Mouse (Mus musculus): ENCODE measurements around the gene Haus4. TPM values are rescaled to one million over a fixed set of nuclear protein-coding genes. Genes with fewer than 3 reads are reported as not detected.

Gene Haus4
- polyA plus RNA-seq, 1 experiment from 2014 or later = 58.2 TPM

GRCm38 (mm10) chr14:54575631-54576030, 21.2 kb upstream of the Haus4 start:
- ATAC-seq (replicated peaks; ENCODE audit: low FRiP score, low TSS enrichment, low read depth) (peak; percentile 30; the same call in 1 of the 2 replicates), DNase-seq (ENCODE audit: low spot score) (peak; percentile 85)
- Histone ChIP-seq H3K9me3 (ENCODE audit: control insufficient read depth, low read length) (no peaks in the 10 kb centered on the region), H3K27me3 (replicated peaks; ENCODE audit: control insufficient read depth, insufficient read depth, low read length) (no peaks in the 10 kb centered on the region), H3K36me3 (ENCODE audit: control insufficient read depth, insufficient read depth, low read length) (peaks cover 18% of the 10 kb centered on the region), H3K4me3 (ENCODE audit: low read depth, low read length) (peak overlapping the region; percentile 95), H3K9ac (ENCODE audit: low read length) (peak overlapping the region; percentile 86), H3K4me1 (replicated peaks; ENCODE audit: control insufficient read depth, insufficient read depth, low read length) (peaks cover 38% of the 10 kb centered on the region), H3K4me2 (ENCODE audit: low read length) (peak overlapping the region; percentile 93), H3K27ac (ENCODE audit: low read depth) (peak overlapping the region; percentile 93; the same call in 1 of the 2 replicates)
- WGBS = under 1% methylated on average over 39 of the region's 39 CpGs

- Histone ChIP-seq H3K9me3 (ENCODE audit: control insufficient read depth, low read length) (no peaks in the 10 kb centered on the region), H3K36me3 (ENCODE audit: control insufficient read depth, insufficient read depth, low read length) (peaks cover 23% of the 10 kb centered on the region), H3K4me1 (replicated peaks; ENCODE audit: control insufficient read depth, insufficient read depth, low read length) (peaks cover 38% of the 10 kb centered on the region), H3K9ac (ENCODE audit: low read length) (peak overlapping the region; percentile 86), H3K27me3 (replicated peaks; ENCODE audit: control insufficient read depth, insufficient read depth, low read length) (no peaks in the 10 kb centered on the region), H3K4me3 (ENCODE audit: low read depth, low read length) (peak overlapping the region; percentile 95), H3K4me2 (ENCODE audit: low read length) (peak overlapping the region; percentile 93), H3K27ac (ENCODE audit: low read depth) (peak overlapping the region; percentile 14; the same call in 1 of the 2 replicates)
- DNase-seq (ENCODE audit: low spot score) (peak; percentile 57), ATAC-seq (replicated peaks; ENCODE audit: low FRiP score, low TSS enrichment, low read depth) (no peak)
- WGBS = 6% methylated on average over 8 of the region's 8 CpGs
Observed at GRCm38 (mm10) chr14:54575031-54575430, 20.6 kb upstream of the Haus4 start.

- H3K36me3 ChIP-seq (ENCODE audit: control insufficient read depth, insufficient read depth, low read length) = peaks cover 31% of the 10 kb centered on the region
Observed at GRCm38 (mm10) chr14:54574253-54574652, 19.8 kb upstream of the Haus4 start.

DNA sequence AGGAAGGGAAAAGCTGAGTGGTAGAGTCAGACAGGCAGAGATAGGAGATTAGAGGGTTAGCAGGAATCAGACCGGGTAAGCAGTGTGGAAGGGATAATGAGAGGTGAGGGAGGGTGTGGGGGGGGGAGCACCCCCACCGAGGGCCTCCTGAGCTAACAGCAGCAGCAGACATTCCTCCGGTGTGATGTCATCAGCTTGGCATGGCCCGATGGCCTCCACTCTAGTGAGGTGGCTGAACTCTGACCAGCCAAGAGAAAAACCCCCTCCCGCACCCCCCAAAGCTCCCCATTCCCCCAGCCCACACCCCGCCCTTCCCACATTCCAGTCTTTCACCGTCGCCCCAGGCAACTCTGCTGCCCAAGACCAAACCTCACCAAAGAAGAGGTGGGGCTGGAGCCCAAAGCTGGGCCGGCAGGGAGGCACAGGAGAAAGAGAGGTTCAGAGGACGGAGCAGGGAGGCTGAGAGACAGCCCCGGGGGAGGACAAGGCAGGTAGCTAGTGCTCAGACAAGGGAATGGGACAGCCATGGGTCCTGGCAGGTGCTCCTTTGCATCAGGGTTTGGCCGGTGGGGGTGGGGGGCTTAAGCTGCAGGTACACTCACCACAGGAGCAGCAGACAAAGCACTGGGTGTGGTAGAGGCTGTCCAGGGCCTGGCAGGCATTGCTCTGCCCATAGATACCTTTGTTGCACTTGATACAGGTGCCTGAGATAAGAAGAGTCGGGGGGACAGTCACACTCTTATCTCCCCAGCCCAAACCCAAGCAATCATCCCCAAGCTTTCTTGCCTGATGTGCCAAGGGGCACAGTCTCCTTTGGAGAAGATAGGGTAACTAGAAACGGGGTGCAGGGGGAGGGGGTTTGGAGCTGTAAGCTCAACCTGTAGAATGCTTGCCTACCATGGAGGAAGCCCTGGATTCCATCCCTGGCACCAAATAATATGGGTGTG, 18.6 kb upstream of the Haus4 start:
- Histone ChIP-seq H3K9ac (ENCODE audit: low read length) (peak overlapping the region; percentile 20; the same call in 1 of the 2 replicates), H3K4me2 (ENCODE audit: low read length) (peak overlapping the region; percentile 93), H3K36me3 (ENCODE audit: control insufficient read depth, insufficient read depth, low read length) (peaks cover 43% of the 10 kb centered on the region), H3K27me3 (replicated peaks; ENCODE audit: control insufficient read depth, insufficient read depth, low read length) (no peaks in the 10 kb centered on the region), H3K4me3 (ENCODE audit: low read depth, low read length) (peak overlapping the region; percentile 95; the same call in 1 of the 2 replicates), H3K4me1 (replicated peaks; ENCODE audit: control insufficient read depth, insufficient read depth, low read length) (peaks cover 33% of the 10 kb centered on the region), H3K27ac (ENCODE audit: low read depth) (peak overlapping the region; percentile 70), H3K9me3 (ENCODE audit: control insufficient read depth, low read length) (no peaks in the 10 kb centered on the region)
- WGBS = 12% methylated on average over 13 of the region's 14 CpGs
- DNase-seq (ENCODE audit: low spot score) (peak; percentile 74), ATAC-seq (replicated peaks; ENCODE audit: low FRiP score, low TSS enrichment, low read depth) (peak; percentile 51)

More at GRCm38 (mm10) chr14:54574253-54574652, 19.8 kb upstream of the Haus4 start:
- Histone ChIP-seq H3K4me2 (ENCODE audit: low read length) (peak overlapping the region; percentile 93), H3K4me1 (replicated peaks; ENCODE audit: control insufficient read depth, insufficient read depth, low read length) (peaks cover 39% of the 10 kb centered on the region), H3K9ac (ENCODE audit: low read length) (peak overlapping the region; percentile 29), H3K9me3 (ENCODE audit: control insufficient read depth, low read length) (no peaks in the 10 kb centered on the region), H3K4me3 (ENCODE audit: low read depth, low read length) (peak overlapping the region; percentile 95), H3K27me3 (replicated peaks; ENCODE audit: control insufficient read depth, insufficient read depth, low read length) (no peaks in the 10 kb centered on the region), H3K27ac (ENCODE audit: low read depth) (no peak overlapping the region)
- ATAC-seq (replicated peaks; ENCODE audit: low FRiP score, low TSS enrichment, low read depth) = no peak
- WGBS = 12% methylated on average over 4 of the region's 4 CpGs
- DNase-seq (ENCODE audit: low spot score) = peak; percentile 65

DNA sequence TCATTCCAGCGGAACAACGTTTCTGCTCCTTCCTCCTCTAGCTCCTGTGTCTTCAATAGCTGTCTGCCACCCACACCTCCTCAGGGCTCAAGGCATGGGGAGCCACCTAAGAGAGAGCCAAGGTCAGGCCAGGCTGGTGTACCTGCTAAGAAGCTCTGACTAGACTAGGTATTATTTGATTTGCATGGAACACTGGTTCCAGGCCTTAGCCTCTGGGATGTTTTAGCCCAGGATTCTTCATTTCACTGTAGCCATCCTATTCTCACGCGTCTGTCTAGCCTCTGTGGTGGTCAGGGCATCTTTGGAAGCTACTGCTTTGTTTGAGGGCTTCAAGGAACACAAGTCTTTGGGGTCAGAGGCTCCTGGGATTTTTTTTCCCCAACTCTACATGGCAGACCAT, 17.7 kb upstream of the Haus4 start:
- ATAC-seq (replicated peaks; ENCODE audit: low FRiP score, low TSS enrichment, low read depth) (no peak), DNase-seq (ENCODE audit: low spot score) (no peak)
- Histone ChIP-seq H3K9me3 (ENCODE audit: control insufficient read depth, low read length) (no peaks in the 10 kb centered on the region), H3K4me3 (ENCODE audit: low read depth, low read length) (no peak overlapping the region), H3K27ac (ENCODE audit: low read depth) (peak overlapping the region; percentile 24; the same call in 1 of the 2 replicates), H3K27me3 (replicated peaks; ENCODE audit: control insufficient read depth, insufficient read depth, low read length) (no peaks in the 10 kb centered on the region), H3K9ac (ENCODE audit: low read length) (no peak overlapping the region), H3K36me3 (ENCODE audit: control insufficient read depth, insufficient read depth, low read length) (peaks cover 52% of the 10 kb centered on the region), H3K4me2 (ENCODE audit: low read length) (0 out of 2 replicates have a peak overlapping the region, but pooled peaks have one; percentile 93), H3K4me1 (replicated peaks; ENCODE audit: control insufficient read depth, insufficient read depth, low read length) (peaks cover 33% of the 10 kb centered on the region)
- 60% methylated on average over 4 of the region's 4 CpGs for WGBS

- H3K27ac ChIP-seq (ENCODE audit: low read depth) = no peak overlapping the region
- no peak for DNase-seq (ENCODE audit: low spot score)
- WGBS = 67% methylated on average over 17 of the region's 17 CpGs
- H3K27me3 ChIP-seq (replicated peaks; ENCODE audit: control insufficient read depth, insufficient read depth, low read length) = no peaks in the 10 kb centered on the region
- no peak overlapping the region for H3K4me2 ChIP-seq (ENCODE audit: low read length)
- no peak overlapping the region for H3K4me3 ChIP-seq (ENCODE audit: low read depth, low read length)
- peaks cover 27% of the 10 kb centered on the region for H3K4me1 ChIP-seq (replicated peaks; ENCODE audit: control insufficient read depth, insufficient read depth, low read length)
- no peaks in the 10 kb centered on the region for H3K9me3 ChIP-seq (ENCODE audit: control insufficient read depth, low read length)
- H3K36me3 ChIP-seq (ENCODE audit: control insufficient read depth, insufficient read depth, low read length) = peaks cover 59% of the 10 kb centered on the region
- ATAC-seq (replicated peaks; ENCODE audit: low FRiP score, low TSS enrichment, low read depth) = no peak
- no peak overlapping the region for H3K9ac ChIP-seq (ENCODE audit: low read length)
Observed at GRCm38 (mm10) chr14:54569451-54570392, 15.3 kb upstream of the Haus4 start.

- Histone ChIP-seq H3K9me3 (ENCODE audit: control insufficient read depth, low read length) (no peaks in the 10 kb centered on the region), H3K27ac (ENCODE audit: low read depth) (no peak overlapping the region), H3K4me3 (ENCODE audit: low read depth, low read length) (no peak overlapping the region), H3K4me1 (replicated peaks; ENCODE audit: control insufficient read depth, insufficient read depth, low read length) (peaks cover 18% of the 10 kb centered on the region), H3K4me2 (ENCODE audit: low read length) (no peak overlapping the region), H3K27me3 (replicated peaks; ENCODE audit: control insufficient read depth, insufficient read depth, low read length) (no peaks in the 10 kb centered on the region), H3K36me3 (ENCODE audit: control insufficient read depth, insufficient read depth, low read length) (peaks cover 59% of the 10 kb centered on the region), H3K9ac (ENCODE audit: low read length) (no peak overlapping the region)
- 72% methylated on average over 15 of the region's 15 CpGs for WGBS
- ATAC-seq (replicated peaks; ENCODE audit: low FRiP score, low TSS enrichment, low read depth) = no peak
- DNase-seq (ENCODE audit: low spot score) = peak; percentile 89
Observed at GRCm38 (mm10) chr14:54568694-54569414, 14.4 kb upstream of the Haus4 start.
